Mouse (Mus musculus) neural tube, embryonic 10.5 days (tissue): ENCODE measurements at regions not wholly inside any gene's neighbourhood (a gene's known extent, or its start where the extent isn't known, plus 50 kb on each side); places are given as distances from the start of the nearest gene placed in this dataset.

ENCODE experiments used
- DNase-seq: peaks from one replicate; pipeline ENCODE4 v3.0.0-alpha.2; 2017; ENCODE audit warnings: low spot score; ENCODE audit errors: extremely low spot score

GRCm38 (mm10) chr12:29279631-29280080, 248.5 kb upstream of the Myt1l start:
- no peak for DNase-seq

- DNase-seq, result peak; percentile 45
These were observed 247.9 kb upstream of the Myt1l start for GRCm38 (mm10) chr12:29280081-29280788.

GRCm38 (mm10) chr12:29280861-29281630, 247.1 kb upstream of the Myt1l start:
- DNase-seq, result peak; percentile 15

DNA sequence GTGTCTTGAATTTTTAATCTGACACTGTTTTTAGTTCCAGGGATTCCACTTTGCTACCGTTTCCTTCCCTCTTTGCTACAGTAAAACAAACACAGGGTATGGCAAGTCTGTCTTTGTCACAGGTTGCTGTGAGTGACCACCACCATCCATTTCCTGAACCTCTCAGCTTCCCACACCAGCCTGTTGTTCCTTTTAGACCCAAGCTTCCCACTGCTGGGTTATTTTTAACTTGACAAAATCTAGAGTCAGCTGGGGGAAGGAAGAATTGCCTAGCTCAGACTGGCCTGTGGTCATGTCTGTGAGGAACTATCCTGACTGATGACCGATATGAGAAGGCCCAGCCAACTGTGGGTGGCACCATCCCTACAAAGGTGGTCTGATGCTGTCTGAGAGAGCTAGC, 239.4 kb upstream of the Myt1l start:
- DNase-seq, result no peak

- peak; percentile 90 for DNase-seq
These were observed 237.4 kb upstream of the Myt1l start for GRCm38 (mm10) chr12:29290591-29291351.

- no peak for DNase-seq
These were observed 230.2 kb upstream of the Myt1l start for GRCm38 (mm10) chr12:29297984-29298383.

- DNase-seq, result no peak
These were observed 212.5 kb upstream of the Myt1l start for GRCm38 (mm10) chr12:29315636-29316035.

DNA sequence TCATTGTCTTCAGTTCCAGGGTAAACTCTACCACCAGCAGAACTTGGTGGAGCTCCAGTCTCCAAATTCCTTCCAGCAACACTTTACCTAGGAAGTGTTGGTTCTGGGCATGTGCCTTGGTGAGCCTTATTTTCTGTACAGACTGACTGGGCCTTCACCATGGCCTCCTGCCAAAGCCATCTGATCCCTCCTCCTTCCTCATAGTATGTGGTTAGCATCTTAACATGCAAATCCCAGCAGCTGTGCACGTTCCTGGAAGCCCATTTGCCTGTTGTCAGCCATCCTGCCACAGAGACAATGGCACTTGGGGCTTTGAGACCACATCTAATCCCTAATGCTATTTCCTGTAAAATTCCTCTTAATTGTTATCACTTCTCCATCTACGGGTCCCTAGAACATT, 206.7 kb upstream of the Myt1l start:
- no peak for DNase-seq

- DNase-seq, result no peak
These were observed 204.7 kb upstream of the Myt1l start for GRCm38 (mm10) chr12:29323534-29323933.

- peak; percentile 55 for DNase-seq
These were observed 192.2 kb upstream of the Myt1l start for GRCm38 (mm10) chr12:29335839-29336469.

DNA sequence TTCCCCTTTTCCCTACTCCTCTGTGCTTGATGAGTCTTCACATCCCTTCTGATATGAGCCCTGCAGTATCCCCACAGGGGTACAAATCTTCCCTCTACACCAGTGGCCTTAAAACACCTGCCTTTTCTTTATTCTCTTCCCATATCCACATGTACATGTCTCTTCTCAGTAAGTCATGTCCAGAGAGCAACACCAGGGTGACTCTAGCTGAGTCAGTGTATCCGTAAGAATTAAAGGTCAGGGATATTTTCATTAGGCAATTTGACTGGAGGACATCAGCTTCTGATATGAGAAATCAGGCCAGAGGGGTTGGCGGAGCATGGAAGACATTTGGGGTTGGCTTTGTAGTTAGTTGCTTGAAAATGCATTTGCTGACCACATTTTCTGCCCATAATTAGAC, 190.8 kb upstream of the Myt1l start:
- DNase-seq, result no peak

GRCm38 (mm10) chr12:29341388-29341995, 186.7 kb upstream of the Myt1l start:
- no peak for DNase-seq

DNA sequence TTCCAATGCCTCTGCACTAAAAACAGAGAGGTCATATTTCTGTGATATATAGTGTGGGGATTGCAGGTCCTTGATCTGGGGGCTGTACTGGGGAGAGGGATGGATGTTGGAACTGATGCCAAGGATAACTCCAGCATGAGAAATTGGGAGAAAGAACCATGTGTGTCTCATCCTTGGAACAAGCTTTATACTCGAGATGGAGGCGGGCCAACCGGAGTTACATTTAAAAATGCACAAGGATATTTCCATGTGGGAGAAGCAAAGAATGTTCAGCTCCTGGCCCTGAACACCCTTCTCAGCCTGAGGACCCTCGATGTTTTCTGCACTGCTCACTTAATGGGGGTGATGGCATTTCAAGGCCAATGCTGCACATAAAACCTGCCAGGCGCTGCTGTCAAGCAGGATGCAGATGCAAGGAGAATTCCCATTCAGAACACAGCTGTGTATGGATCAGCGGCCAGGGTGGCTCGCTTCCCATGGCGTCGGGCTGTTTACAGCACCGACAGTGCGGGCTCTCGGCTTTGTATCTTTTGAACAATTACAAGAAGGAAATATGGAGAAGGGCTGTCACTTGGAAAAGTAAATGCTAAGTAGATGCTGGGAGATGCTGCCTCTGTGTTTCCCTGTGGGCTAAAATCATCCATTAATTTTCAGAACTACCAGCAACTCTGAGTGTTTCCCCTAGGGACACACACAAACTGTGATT, 184.9 kb upstream of the Myt1l start:
- DNase-seq, result no peak

DNA sequence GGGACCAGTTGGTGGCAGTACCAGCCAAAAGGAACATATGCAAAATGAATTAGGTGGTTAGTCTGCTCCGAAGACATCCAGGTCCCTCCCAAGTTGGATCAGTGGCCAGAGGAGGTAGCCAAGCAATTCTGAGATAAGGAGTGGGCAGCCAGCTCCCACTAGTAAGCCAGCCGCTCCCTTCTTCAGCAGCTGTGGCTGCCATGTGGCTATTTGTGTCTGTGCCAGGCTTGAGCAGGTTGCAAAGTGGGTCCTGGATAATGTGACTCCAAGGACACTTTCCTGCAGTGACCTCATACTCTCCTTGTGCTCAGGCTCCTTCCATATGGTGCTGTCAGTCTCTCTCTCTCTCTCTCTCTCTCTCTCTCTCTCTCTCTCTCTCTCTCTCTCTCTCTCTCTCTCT, 179.5 kb upstream of the Myt1l start:
- DNase-seq, result no peak

GRCm38 (mm10) chr12:29349146-29349850, 178.9 kb upstream of the Myt1l start:
- no peak for DNase-seq

- DNase-seq, result no peak
These were observed 174.2 kb upstream of the Myt1l start for GRCm38 (mm10) chr12:29353777-29354496.

DNA sequence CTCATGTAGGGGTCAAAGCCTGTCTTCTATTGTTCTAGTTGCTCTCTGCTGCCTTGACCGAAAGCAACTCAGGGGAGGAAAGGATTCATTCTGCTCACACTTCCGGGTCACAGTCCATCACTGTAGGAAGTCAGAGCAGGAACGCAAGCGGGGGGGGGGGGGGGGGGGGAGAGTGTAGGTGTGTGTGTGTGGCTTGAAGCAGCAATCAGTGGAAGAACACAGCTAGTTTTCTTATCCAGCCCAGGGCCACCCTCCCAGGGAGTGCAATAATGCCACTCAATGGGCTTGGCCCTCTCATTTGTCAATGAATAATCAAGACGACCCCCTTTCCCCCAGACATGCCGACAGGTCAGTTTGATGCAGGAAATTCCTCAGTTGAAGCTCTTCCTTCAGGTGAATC, 173.4 kb upstream of the Myt1l start:
- DNase-seq, result no peak

GRCm38 (mm10) chr12:29356681-29357397, 171.3 kb upstream of the Myt1l start:
- DNase-seq, result peak; percentile 63

- DNase-seq, result no peak
These were observed 166.9 kb upstream of the Myt1l start for GRCm38 (mm10) chr12:29361236-29361635.
